8 mouse cellular contexts compared by ENCODE assay signal in genomic region chrX:94540341-94541201, GRCm38 (mm10). TPM values are rescaled to one million over a fixed set of nuclear protein-coding genes. Genes with fewer than 3 reads are reported as not detected.
DNase-seq lines count a peak whose midpoint lies in the region; ATAC-seq and TF ChIP-seq lines count a peak whose summit lies in the region.

No protein-coding gene starts in this region.

- no peak for TF ChIP-seq CTCF in thymus, adult 2 months (IDR thresholded peaks at IDR 0.05; ENCODE audit: borderline replicate concordance, control insufficient read depth, extremely low read depth, insufficient read depth, low read length, poor library complexity)

- DNase-seq in thymus, adult 2 months: no peak
- DNase-seq in thymus, adult 18-20 months: no peak
- DNase-seq in gastrocnemius, postnatal 14 days: peak; percentile 66
- DNase-seq in limb, embryonic 11.5 days (ENCODE audit: low spot score): peak; percentile 55
- peak; percentile 93 for DNase-seq in midbrain, embryonic 11.5 days (ENCODE audit: low spot score, missing footprints)

- intact Hi-C loops in gastrocnemius, postnatal 14 days (cut with DNase I; ENCODE audit: low total_unique reads): loop anchor here (10.0 kb wide), 1 partner anchor 106 kb away; no protein-coding TSS in a partner anchor

- H3K27ac ChIP-seq in thymus, adult 2 months (ENCODE audit: control insufficient read depth, insufficient read depth, low read length): no peak overlapping the region
- H3K27ac ChIP-seq in intestine, embryonic 15.5 days: peak overlapping the region; percentile 78
- peak overlapping the region; percentile 80 for H3K27ac ChIP-seq in limb, embryonic 11.5 days (replicated peaks; ENCODE audit: low read depth, low read length)
- H3K27ac ChIP-seq in midbrain, embryonic 11.5 days (ENCODE audit: low read depth, low read length): peak overlapping the region; percentile 82
- H3K27ac ChIP-seq in stomach, embryonic 16.5 days (ENCODE audit: low read length): peak overlapping the region; percentile 86

- WGBS in thymus, adult 2 months: 12% methylated on average over 36 of the region's 37 CpGs
- 29% methylated on average over 35 of the region's 37 CpGs for WGBS in intestine, embryonic 15.5 days
- 22% methylated on average over 37 of the region's 37 CpGs for WGBS in limb, embryonic 11.5 days
- 18% methylated on average over 35 of the region's 37 CpGs for WGBS in midbrain, embryonic 11.5 days
- WGBS in stomach, embryonic 16.5 days: 13% methylated on average over 36 of the region's 37 CpGs

- peak overlapping the region; percentile 54 for H3K4me2 ChIP-seq in intestine, embryonic 15.5 days (replicated peaks)
- peak overlapping the region; percentile 43 for H3K4me2 ChIP-seq in limb, embryonic 11.5 days (ENCODE audit: low read depth, severe bottlenecking)
- peak overlapping the region; percentile 47 for H3K4me2 ChIP-seq in midbrain, embryonic 11.5 days
- peak overlapping the region; percentile 56 for H3K4me2 ChIP-seq in stomach, embryonic 16.5 days (ENCODE audit: low read depth, low read length)

- no peaks in the 10 kb centered on the region for H3K27me3 ChIP-seq in thymus, adult 2 months (ENCODE audit: control insufficient read depth, insufficient read depth, low read length)
- no peaks in the 10 kb centered on the region for H3K27me3 ChIP-seq in intestine, embryonic 15.5 days (replicated peaks)
- H3K27me3 ChIP-seq in limb, embryonic 11.5 days (ENCODE audit: control insufficient read depth, insufficient read depth, low read length): peaks cover 12% of the 10 kb centered on the region; the same call in 1 of the 2 replicates
- no peaks in the 10 kb centered on the region for H3K27me3 ChIP-seq in midbrain, embryonic 11.5 days (ENCODE audit: control insufficient read depth, insufficient read depth, low read length)
- no peaks in the 10 kb centered on the region; the same call in 1 of the 2 replicates for H3K27me3 ChIP-seq in stomach, embryonic 16.5 days (ENCODE audit: control insufficient read depth, insufficient read depth, low read length)

- H3K36me3 ChIP-seq in thymus, adult 2 months (ENCODE audit: control insufficient read depth, insufficient read depth, low read length): no peaks in the 10 kb centered on the region
- H3K36me3 ChIP-seq in intestine, embryonic 15.5 days: no peaks in the 10 kb centered on the region; the same call in 1 of the 2 replicates
- H3K36me3 ChIP-seq in limb, embryonic 11.5 days (ENCODE audit: control insufficient read depth, insufficient read depth, low read length): peaks cover 2% of the 10 kb centered on the region; the same call in 1 of the 2 replicates
- H3K36me3 ChIP-seq in midbrain, embryonic 11.5 days (ENCODE audit: control insufficient read depth, insufficient read depth, low read length): peaks cover 3% of the 10 kb centered on the region; the same call in 1 of the 2 replicates
- H3K36me3 ChIP-seq in stomach, embryonic 16.5 days (ENCODE audit: control insufficient read depth, insufficient read depth, low read length): peaks cover 14% of the 10 kb centered on the region; the same call in 1 of the 2 replicates

- no peaks in the 10 kb centered on the region for H3K9me3 ChIP-seq in intestine, embryonic 15.5 days
- no peaks in the 10 kb centered on the region for H3K9me3 ChIP-seq in limb, embryonic 11.5 days (ENCODE audit: control insufficient read depth, low read length)
- no peaks in the 10 kb centered on the region for H3K9me3 ChIP-seq in midbrain, embryonic 11.5 days (ENCODE audit: control insufficient read depth, low read length)
- no peaks in the 10 kb centered on the region for H3K9me3 ChIP-seq in stomach, embryonic 16.5 days (replicated peaks; ENCODE audit: control insufficient read depth, low read length)

- peak overlapping the region; percentile 57 for H3K9ac ChIP-seq in intestine, embryonic 15.5 days
- H3K9ac ChIP-seq in limb, embryonic 11.5 days (ENCODE audit: low read length): peak overlapping the region; percentile 79
- H3K9ac ChIP-seq in midbrain, embryonic 11.5 days (ENCODE audit: low read length): peak overlapping the region; percentile 81
- H3K9ac ChIP-seq in stomach, embryonic 16.5 days (ENCODE audit: low read length): peak overlapping the region; percentile 81

- no peak for TF ChIP-seq POLR2A in thymus, adult 2 months (IDR thresholded peaks at IDR 0.05; ENCODE audit: control insufficient read depth, extremely low read depth, insufficient read depth, low read length, poor library complexity)

- peaks cover 11% of the 10 kb centered on the region for H3K4me1 ChIP-seq in thymus, adult 2 months (replicated peaks; ENCODE audit: control insufficient read depth, insufficient read depth, low read length)
- H3K4me1 ChIP-seq in intestine, embryonic 15.5 days (replicated peaks): no peaks in the 10 kb centered on the region
- 0 out of 2 replicates have a peak, but pooled peaks cover 3% of the 10 kb centered on the region for H3K4me1 ChIP-seq in limb, embryonic 11.5 days (ENCODE audit: control insufficient read depth, insufficient read depth, low read length)
- peaks cover 15% of the 10 kb centered on the region for H3K4me1 ChIP-seq in midbrain, embryonic 11.5 days (ENCODE audit: control insufficient read depth, insufficient read depth, low read length)
- no peaks in the 10 kb centered on the region; the same call in 1 of the 2 replicates for H3K4me1 ChIP-seq in stomach, embryonic 16.5 days (ENCODE audit: control insufficient read depth, insufficient read depth, low read length)

- peak; percentile 62 for ATAC-seq in common myeloid progenitor, adult 5-6 weeks (replicated peaks; ENCODE audit: low read depth, poor library complexity, severe bottlenecking)
- ATAC-seq in intestine, embryonic 15.5 days: peak; percentile 37
- ATAC-seq in limb, embryonic 11.5 days (ENCODE audit: insufficient number of reproducible peaks, low FRiP score, low TSS enrichment, low read depth): peak; percentile 33
- ATAC-seq in midbrain, embryonic 11.5 days (ENCODE audit: low FRiP score): peak; percentile 52
- ATAC-seq in stomach, embryonic 16.5 days (ENCODE audit: insufficient read depth, low FRiP score): peak; percentile 52; the same call in 1 of the 2 replicates

- H3K4me3 ChIP-seq in thymus, adult 2 months (ENCODE audit: control insufficient read depth, insufficient read depth, low read length): peak overlapping the region; percentile 79
- peak overlapping the region; percentile 55 for H3K4me3 ChIP-seq in intestine, embryonic 15.5 days (replicated peaks)
- peak overlapping the region; percentile 63 for H3K4me3 ChIP-seq in limb, embryonic 11.5 days (ENCODE audit: low read depth, low read length)
- H3K4me3 ChIP-seq in midbrain, embryonic 11.5 days (ENCODE audit: low read depth, low read length): peak overlapping the region; percentile 61
- H3K4me3 ChIP-seq in stomach, embryonic 16.5 days (replicated peaks; ENCODE audit: low read length): peak overlapping the region; percentile 60

RNA-seq across cellular contexts. Expression of gene Maged1, which starts 1.4 kb away (rescaled TPM):
- polyA plus RNA-seq in thymus, adult 2 months (2012; rRNA removed): 49.2 and 66.1 TPM in 2 replicates
- total RNA-seq in common myeloid progenitor, adult 5-6 weeks (2017): 8.2 and 9.8 TPM in 2 replicates
- total RNA-seq in gastrocnemius, postnatal 14 days (2021): 10 to 100 TPM; 56.4 to 75.1 TPM
- polyA plus RNA-seq in intestine, embryonic 15.5 days (2015; fragmentation: Nextera tagmentation; extraction: Ambion mirVana): 378 and 406 TPM in 2 replicates
- 765 and 789 TPM in 2 replicates for polyA plus RNA-seq in limb, embryonic 11.5 days (2014; fragmentation: Nextera tagmentation; extraction: Ambion mirVana)
- 738 and 790 TPM in 2 replicates for polyA plus RNA-seq in midbrain, embryonic 11.5 days (2014; fragmentation: Nextera tagmentation; extraction: Ambion mirVana)
- 478 and 498 TPM in 2 replicates for polyA plus RNA-seq in stomach, embryonic 16.5 days (2015; fragmentation: Nextera tagmentation; extraction: Ambion mirVana)

Comparison
In these comparisons a context has a peak if more than half of its experiments do, and no peak if none do; other contexts are left out.
1. DNase-seq: peak in gastrocnemius, postnatal 14 days (single experiment), limb, embryonic 11.5 days (single experiment) and midbrain, embryonic 11.5 days (single experiment); none in thymus, adult 2 months (single experiment) and thymus, adult 18-20 months (0 of 2).
2. Peak in every context shown above with its lines, with median percentiles within 50 percentile points of each other: H3K4me3 ChIP-seq, ATAC-seq, H3K4me2 ChIP-seq and H3K9ac ChIP-seq.